Mouse (Mus musculus) liver, postnatal 0 days (tissue): ENCODE data around the gene Stx8. TPM values are rescaled to one million over a fixed set of nuclear protein-coding genes. Genes with fewer than 3 reads are reported as not detected.

ENCODE experiments used
- ATAC-seq: fragments of 200-750 bp; cut with Nextera tagmentation; 2 replicates; pipeline ENCODE4 v1.8.0; 2017; ENCODE audit warnings: mild to moderate bottlenecking, moderate library complexity
- DNase-seq: peaks from one replicate; pipeline ENCODE4 v3.0.0-alpha.2; 2016
- H3K27ac ChIP-seq: fragments of 300-500 bp; sonication (generic); 2 replicates; pipeline ENCODE4 v1.5.1; 2014; ENCODE audit warnings: antibody characterized with exemption, moderate library complexity, mild to moderate bottlenecking, low read depth
- H3K27me3 ChIP-seq: fragments of 300-500 bp; sonication (generic); 2 replicates; pipeline ENCODE4 v1.6.1; 2014; ENCODE audit warnings: low read length, control low read depth, mixed read lengths; ENCODE audit not compliant: insufficient read depth
- H3K36me3 ChIP-seq: fragments of 300-500 bp; sonication (generic); replicated peaks from 2 replicates; pipeline ENCODE4 v1.6.1; 2014; ENCODE audit warnings: mild to moderate bottlenecking, control low read depth, low read length, moderate library complexity, mixed read lengths; ENCODE audit not compliant: insufficient read depth
- H3K4me1 ChIP-seq: fragments of 300-500 bp; sonication (generic); 2 replicates; pipeline ENCODE4 v1.6.1; 2014; ENCODE audit warnings: antibody characterized with exemption, mild to moderate bottlenecking, control low read depth; ENCODE audit not compliant: insufficient read depth
- H3K4me2 ChIP-seq: fragments of 300-500 bp; sonication (generic); 2 replicates; pipeline ENCODE4 v1.6.1; 2014; ENCODE audit warnings: low read depth, mild to moderate bottlenecking, low read length, moderate library complexity, mixed read lengths
- H3K4me3 ChIP-seq: fragments of 300-500 bp; sonication (generic); 2 replicates; pipeline ENCODE4 v1.5.1; 2014; ENCODE audit warnings: low read depth, low read length
- H3K9ac ChIP-seq: fragments of 300-500 bp; sonication (generic); replicated peaks from 2 replicates; pipeline ENCODE4 v1.6.1; 2014; ENCODE audit warnings: mild to moderate bottlenecking, moderate library complexity
- H3K9me3 ChIP-seq: fragments of 300-500 bp; sonication (generic); 2 replicates; pipeline ENCODE4 v1.6.1; 2016; ENCODE audit warnings: mild to moderate bottlenecking, control low read depth, low read length, mixed read lengths
- CTCF ChIP-seq: sonication (generic); IDR thresholded peaks from 2 replicates; pipeline ENCODE4 v1.5.1; 2016; ENCODE audit warnings: antibody characterized with exemption, low read depth
- EP300 ChIP-seq: IDR thresholded peaks from 2 replicates; pipeline ENCODE4 v1.6.1; 2016; ENCODE audit warnings: antibody characterized with exemption, low read depth, mild to moderate bottlenecking
- WGBS: fragments of 180-500 bp; shearing (Covaris S2); extraction: QIAGEN DNeasy Blood & Tissue Kit; methylation state at CpG from one replicate; pipeline ENCODE4 v1.1.7; 2014; ENCODE audit not compliant: insufficient replicate concordance; 5-methylcytosine and 5-hydroxymethylcytosine counted together
- polyA plus RNA-seq: library from polyadenylated mRNA; unstranded; fragments of >200 nt; fragmentation: Nextera tagmentation; extraction: Ambion mirVana; gene quantifications from 2 replicates; pipeline ENCODE4 v1.2.1, GENCODE M21; 2015

Gene Stx8
- polyA plus RNA-seq, 1 experiment from 2014 or later = 27.4 TPM

DNA sequence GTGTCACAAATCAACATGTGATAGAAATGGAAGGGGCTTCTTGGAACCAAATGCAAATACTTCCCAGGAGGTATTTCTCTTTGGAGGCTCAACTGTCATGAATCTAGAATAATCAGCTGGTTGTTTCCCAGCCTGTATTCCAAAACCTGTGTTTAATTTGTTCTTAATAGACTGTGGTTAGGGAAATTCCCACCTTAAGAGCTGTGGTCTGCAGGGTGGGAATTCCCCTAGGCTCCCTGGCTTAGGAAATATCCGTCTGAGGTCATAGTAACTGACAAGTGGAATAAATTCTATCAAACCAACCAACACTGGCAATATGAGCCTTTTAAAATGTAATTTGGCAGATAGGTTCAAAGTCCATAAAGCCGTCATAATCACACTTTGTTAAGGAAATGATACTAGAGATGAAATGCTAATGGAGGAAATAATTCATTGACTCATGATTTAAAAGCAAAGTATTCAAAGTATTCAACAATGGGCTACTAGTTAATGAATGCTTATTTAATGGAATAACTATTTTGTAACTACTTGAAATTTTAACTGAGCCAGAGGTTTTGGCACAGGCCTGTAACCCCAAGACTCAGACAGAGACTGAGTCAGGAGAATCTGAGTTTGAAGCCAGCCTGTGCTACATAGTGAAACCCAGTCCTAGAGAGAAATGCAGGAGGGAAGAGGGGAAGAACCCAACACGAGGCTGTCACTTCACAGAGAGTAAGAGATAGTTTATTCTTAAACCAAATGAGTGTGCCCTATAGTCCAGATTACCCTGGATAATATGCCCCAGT is 126.2 kb downstream of the Stx8 start:
- DNase-seq (no peak), ATAC-seq (no peak)
- Histone ChIP-seq H3K4me2 (no peak overlapping the region), H3K4me3 (no peak overlapping the region), H3K9me3 (no peaks in the 10 kb centered on the region), H3K9ac (no peak overlapping the region), H3K36me3 (no peaks in the 10 kb centered on the region), H3K27ac (no peak overlapping the region), H3K4me1 (no peaks in the 10 kb centered on the region), H3K27me3 (no peaks in the 10 kb centered on the region)
- WGBS = 70% methylated on average over 3 of the region's 3 CpGs
- TF ChIP-seq CTCF (no peak), EP300 (no peak)

DNA sequence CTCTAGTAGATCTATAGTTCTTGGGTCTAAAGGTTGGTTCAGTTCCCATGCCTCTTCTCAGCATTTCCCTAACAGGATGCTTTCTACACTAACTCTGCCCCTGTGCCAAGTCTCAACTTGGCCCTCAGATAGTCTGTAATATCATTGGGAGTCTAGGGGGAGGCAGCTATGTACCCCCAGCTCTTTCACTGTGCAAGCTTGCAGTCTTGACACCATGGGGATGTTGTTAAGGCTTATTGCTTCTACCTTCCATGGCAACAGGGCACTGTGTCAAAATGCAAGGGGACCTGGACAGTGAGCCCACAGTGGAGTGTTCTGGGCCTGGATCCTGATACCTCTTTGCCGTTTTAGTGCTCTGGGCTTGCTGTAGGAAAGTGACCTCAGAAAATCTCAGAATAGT is 135.6 kb downstream of the Stx8 start:
- Histone ChIP-seq H3K9ac (no peak overlapping the region), H3K4me3 (no peak overlapping the region), H3K9me3 (no peaks in the 10 kb centered on the region), H3K27ac (no peak overlapping the region), H3K4me2 (no peak overlapping the region), H3K36me3 (no peaks in the 10 kb centered on the region), H3K4me1 (no peaks in the 10 kb centered on the region), H3K27me3 (no peaks in the 10 kb centered on the region)
- TF ChIP-seq EP300 = no peak
- no peak for TF ChIP-seq CTCF
- ATAC-seq = no peak
- no peak for DNase-seq
- WGBS = 78% methylated on average over 1 of the region's 1 CpGs

GRCm38 (mm10) chr11:68103480-68103879 is 137.5 kb downstream of the Stx8 start:
- TF ChIP-seq EP300 = no peak
- no peak for TF ChIP-seq CTCF
- no peak overlapping the region for H3K9ac ChIP-seq
- WGBS = 80% methylated on average over 4 of the region's 4 CpGs
- DNase-seq = no peak
- no peak overlapping the region for H3K4me3 ChIP-seq
- H3K27me3 ChIP-seq = no peaks in the 10 kb centered on the region
- no peak for ATAC-seq
- H3K4me1 ChIP-seq = no peaks in the 10 kb centered on the region
- no peaks in the 10 kb centered on the region for H3K36me3 ChIP-seq
- H3K27ac ChIP-seq = no peak overlapping the region
- H3K9me3 ChIP-seq = no peaks in the 10 kb centered on the region
- no peak overlapping the region for H3K4me2 ChIP-seq

DNA sequence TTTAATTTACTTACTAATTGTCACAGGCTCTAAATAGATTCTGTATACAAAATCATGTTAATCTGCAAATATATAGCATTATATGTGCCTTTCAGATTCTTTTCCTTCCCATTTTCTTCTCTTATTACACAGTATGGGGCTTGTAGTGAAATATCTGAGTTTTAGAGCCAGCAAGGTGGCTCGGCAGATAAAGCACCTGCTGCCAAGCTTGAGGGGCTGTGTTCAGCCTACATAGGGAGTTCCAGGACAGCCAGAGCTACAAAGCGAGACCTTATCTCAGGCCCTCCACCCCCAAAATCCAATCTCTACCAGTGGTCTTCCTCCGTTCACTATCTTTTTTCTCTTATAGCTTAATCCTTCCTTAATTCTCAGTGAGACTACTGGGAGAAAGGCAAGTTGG is 140.1 kb downstream of the Stx8 start:
- Histone ChIP-seq H3K36me3 (no peaks in the 10 kb centered on the region), H3K9ac (no peak overlapping the region), H3K27ac (no peak overlapping the region), H3K9me3 (no peaks in the 10 kb centered on the region), H3K4me3 (no peak overlapping the region), H3K27me3 (no peaks in the 10 kb centered on the region), H3K4me2 (no peak overlapping the region), H3K4me1 (no peaks in the 10 kb centered on the region)
- ATAC-seq (no peak), DNase-seq (no peak)
- 62% methylated on average over 3 of the region's 3 CpGs for WGBS
- TF ChIP-seq CTCF (no peak), EP300 (no peak)

GRCm38 (mm10) chr11:68113454-68114100 is 147.6 kb downstream of the Stx8 start:
- 61% methylated on average over 11 of the region's 11 CpGs for WGBS
- H3K27ac ChIP-seq = no peak overlapping the region

DNA sequence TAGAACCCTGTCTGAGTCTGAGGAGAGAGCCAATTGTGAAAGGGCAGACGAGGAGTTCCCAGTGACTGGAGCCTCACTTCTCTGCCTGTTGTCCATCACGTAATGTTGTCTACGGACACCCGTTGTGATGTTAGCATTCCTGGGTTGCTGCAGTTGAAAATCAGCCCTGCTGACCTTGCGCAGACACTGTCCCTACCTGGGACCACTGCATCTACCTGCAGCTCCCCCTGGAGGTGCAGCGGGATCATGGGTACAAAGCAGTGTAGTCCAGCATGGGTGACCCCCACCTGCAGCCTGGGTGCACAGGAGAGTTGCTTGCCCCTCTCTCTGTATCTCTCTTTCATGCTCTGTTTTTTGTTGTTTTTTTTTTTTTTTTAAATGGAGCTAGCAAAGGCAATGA is 148.2 kb downstream of the Stx8 start:
- WGBS = 45% methylated on average over 6 of the region's 6 CpGs
- TF ChIP-seq CTCF = peak; percentile 25
- no peak for TF ChIP-seq EP300
- Histone ChIP-seq H3K4me1 (no peaks in the 10 kb centered on the region), H3K9ac (no peak overlapping the region), H3K27ac (no peak overlapping the region), H3K9me3 (no peaks in the 10 kb centered on the region), H3K4me3 (no peak overlapping the region), H3K27me3 (no peaks in the 10 kb centered on the region), H3K36me3 (no peaks in the 10 kb centered on the region), H3K4me2 (no peak overlapping the region)
- ATAC-seq (no peak), DNase-seq (no peak)

More at GRCm38 (mm10) chr11:68113454-68114100, 147.6 kb downstream of the Stx8 start:
- Histone ChIP-seq H3K4me2 (no peak overlapping the region), H3K36me3 (no peaks in the 10 kb centered on the region), H3K4me3 (no peak overlapping the region), H3K4me1 (no peaks in the 10 kb centered on the region), H3K9ac (no peak overlapping the region), H3K9me3 (no peaks in the 10 kb centered on the region), H3K27me3 (no peaks in the 10 kb centered on the region)
- no peak for ATAC-seq
- TF ChIP-seq CTCF (no peak), EP300 (no peak)
- no peak for DNase-seq
